Mouse (Mus musculus) gastrocnemius, postnatal 4 days (tissue): ENCODE measurements around the gene Bcl2l15. TPM values are rescaled to one million over a fixed set of nuclear protein-coding genes. Genes with fewer than 3 reads are reported as not detected.
A peak's percentile ranks its signal among the peaks of the same experiment; 100 is the strongest.
"Not testable (repeated sequence)": the region's sequence is repeated elsewhere in the genome, so short reads cannot be mapped to it uniquely, and the experiment has no call there.

Experiments used
- DNase-seq, 2 experiments: peaks; one replicate each; pipeline ENCODE4 v3.0.0; 2021 to 2022; ENCODE audit warnings: low spot score in 2 of 2, mixed read lengths in 2 of 2
- long read RNA-seq, 2 experiments: library from polyadenylated mRNA; stranded (forward); transcript quantifications; one replicate each; pipeline ENCODE4 v2.0.0; 2021
- total RNA-seq, 2 experiments: library from RNA; stranded (reverse); gene quantifications; 2 replicates each; pipeline ENCODE4 v1.2.3; 2021

Bcl2l15 gene
- under 1 TPM in 1 of 2 experiments, not detected in 1; 0.23 TPM for total RNA-seq
- long read RNA-seq, experiment 1: 0 reads
- long read RNA-seq, experiment 2: 0 reads

- no peak for DNase-seq
Observed at GRCm38 (mm10) chr3:103832426-103832825, at the start of gene Bcl2l15. Bcl2l15 (plus strand) TSS chr3:103832601.

GRCm38 (mm10) chr3:103782844-103783609, 49.4 kb upstream of the Bcl2l15 start:
- no peak for DNase-seq

- no peak for DNase-seq
Observed at GRCm38 (mm10) chr3:103787225-103787624, 45.2 kb upstream of the Bcl2l15 start.

GRCm38 (mm10) chr3:103789096-103789495, 43.3 kb upstream of the Bcl2l15 start:
- DNase-seq: no peak

DNA sequence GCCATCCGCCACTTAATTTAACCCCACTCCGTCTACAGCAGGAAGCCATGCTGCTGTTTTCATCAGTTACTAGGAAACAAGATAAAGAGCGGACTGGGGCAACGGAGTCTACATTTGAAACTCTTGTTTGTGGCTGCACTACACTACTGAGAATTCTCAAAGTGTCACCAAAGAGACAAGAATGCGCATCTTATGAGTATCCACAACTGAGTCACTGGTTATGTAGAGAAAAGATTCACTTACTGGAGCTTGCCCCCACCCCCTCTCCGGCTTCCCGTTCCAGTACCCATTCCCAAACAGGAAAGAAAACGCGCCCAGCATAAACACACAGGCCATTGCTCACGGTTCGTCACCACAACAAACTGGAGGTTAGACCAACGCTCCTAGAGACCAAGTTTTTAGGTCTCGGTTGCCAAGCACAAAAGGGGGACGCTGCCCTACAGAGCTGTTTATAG, 42.5 kb upstream of the Bcl2l15 start:
- peak in 1 of 2 experiments; percentile 20 for DNase-seq

GRCm38 (mm10) chr3:103790346-103791145, 41.9 kb upstream of the Bcl2l15 start:
- DNase-seq: peak; percentile 28 to 40

- peak; percentile 86 to 94 for DNase-seq
Observed at GRCm38 (mm10) chr3:103791230-103792110, 40.9 kb upstream of the Bcl2l15 start, which contains the start of gene Hipk1. Hipk1 (minus strand) TSS chr3:103791563.

- DNase-seq: not testable (repeated sequence)
Observed at GRCm38 (mm10) chr3:103792111-103792406, 40.3 kb upstream of the Bcl2l15 start.

DNA sequence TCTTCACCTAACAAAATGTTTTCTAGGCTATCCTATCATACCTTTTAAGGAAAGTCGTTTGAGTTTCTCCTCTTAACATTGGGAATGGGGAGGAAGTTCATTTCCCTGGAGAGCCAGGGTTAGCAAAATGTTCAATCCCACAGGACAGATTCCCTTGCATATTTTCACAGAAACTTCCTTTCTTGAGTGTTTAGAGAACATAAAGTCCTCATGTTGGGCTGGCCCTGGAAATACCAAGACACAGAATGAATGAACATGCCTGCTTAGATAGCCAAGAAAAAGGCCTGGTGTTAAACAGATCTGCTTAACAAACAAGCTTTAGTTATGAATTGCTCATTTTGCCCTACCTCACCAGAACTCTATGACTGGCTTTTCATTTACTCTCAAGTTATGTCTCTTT, 39.8 kb upstream of the Bcl2l15 start:
- DNase-seq: no peak

DNA sequence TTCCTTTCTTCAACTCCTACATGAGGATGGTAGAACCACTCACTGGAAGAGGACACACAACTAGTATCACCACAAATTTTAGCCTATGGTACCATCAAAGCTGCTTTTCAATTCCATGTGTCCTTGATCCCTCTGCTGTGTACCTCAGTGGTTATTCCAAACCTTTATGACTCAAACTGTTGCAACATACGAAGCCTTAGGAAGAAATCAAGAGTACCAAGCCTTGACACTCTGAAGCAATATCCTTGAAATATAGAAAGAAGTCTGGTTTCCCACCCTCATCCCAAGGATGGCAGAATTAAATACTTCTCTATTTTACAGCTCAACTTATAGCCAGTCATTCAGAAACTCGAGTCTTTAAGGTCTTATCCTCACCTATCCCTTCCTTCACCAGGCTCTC, 36.0 kb upstream of the Bcl2l15 start:
- DNase-seq: no peak

- no peak for DNase-seq
Observed at GRCm38 (mm10) chr3:103799507-103799906, 32.9 kb upstream of the Bcl2l15 start.

DNA sequence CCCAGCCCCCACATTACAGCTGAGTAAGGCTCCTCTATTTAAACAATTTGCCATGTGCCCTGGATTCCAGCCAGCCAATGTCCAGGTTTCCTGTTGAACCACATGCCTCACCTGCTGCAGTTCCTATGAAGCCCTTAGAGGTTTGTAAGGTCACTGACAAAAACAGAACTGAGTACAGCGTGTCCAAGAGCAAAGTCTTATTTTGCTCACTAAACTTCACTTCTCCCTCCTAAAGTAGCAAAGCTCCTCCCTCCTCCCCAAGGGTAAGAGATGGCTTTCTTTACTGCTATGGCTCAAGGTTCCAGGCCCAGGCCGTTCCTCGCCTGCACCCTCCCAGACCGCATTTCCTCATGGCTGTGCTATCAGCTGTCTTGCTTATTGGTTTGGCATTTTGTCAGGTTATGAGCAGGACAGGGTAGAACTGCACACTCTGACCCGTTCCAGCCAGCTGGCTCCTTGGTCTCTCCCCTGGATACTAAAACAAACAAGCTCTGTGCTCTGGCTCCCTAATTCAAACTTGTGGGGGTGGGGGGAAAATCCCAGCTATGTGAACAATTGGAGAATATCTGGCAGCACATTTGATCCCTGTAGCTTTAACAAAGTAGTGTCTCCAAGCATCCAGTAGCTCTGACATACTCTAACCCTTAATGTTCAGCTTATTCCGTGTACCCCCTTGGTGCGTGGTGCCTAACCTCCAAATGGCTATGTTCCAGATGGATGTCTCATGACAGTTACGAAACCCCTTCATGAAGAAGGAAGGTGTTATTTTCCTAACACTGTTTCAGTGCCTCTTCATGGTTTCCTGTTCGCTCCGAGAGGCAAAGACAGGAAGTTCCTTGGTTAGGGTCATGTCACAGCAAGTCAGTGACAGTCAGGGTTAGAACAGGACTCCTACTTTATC, 30.5 kb upstream of the Bcl2l15 start:
- DNase-seq: peak; percentile 29 to 65

GRCm38 (mm10) chr3:103802861-103803260, 29.5 kb upstream of the Bcl2l15 start:
- no peak for DNase-seq

DNA sequence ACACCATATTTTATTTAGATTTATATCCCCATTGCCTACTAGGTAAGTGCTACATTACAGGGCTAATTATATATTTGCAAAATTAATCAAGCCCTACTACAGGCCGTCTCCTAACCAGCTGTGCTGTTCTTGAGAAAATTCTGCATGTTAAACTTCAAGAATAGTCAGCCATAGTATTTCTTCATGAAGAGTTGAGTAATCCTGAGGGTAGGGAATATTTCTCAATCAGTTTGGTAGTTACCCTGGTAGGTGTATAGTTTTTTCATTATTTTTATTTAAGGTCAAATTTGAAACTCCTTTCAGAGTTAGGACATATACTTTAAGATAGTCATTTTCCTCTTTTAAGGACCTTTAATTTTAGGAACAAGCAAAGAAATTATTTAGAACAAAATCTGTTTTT, 26.7 kb upstream of the Bcl2l15 start:
- no peak for DNase-seq

GRCm38 (mm10) chr3:103808891-103809798, 23.3 kb upstream of the Bcl2l15 start, which contains the start of the genes Dclre1b, Ap4b1 and Gm43064:
Dclre1b (minus strand) TSS chr3:103809444.
Ap4b1 (plus strand) TSS chr3:103809520.
Gm43064 (plus strand) TSS chr3:103809573.
- DNase-seq: peak; percentile 83 to 94

GRCm38 (mm10) chr3:103809799-103810150, 22.6 kb upstream of the Bcl2l15 start:
- no peak for DNase-seq

GRCm38 (mm10) chr3:103810967-103811366, 21.4 kb upstream of the Bcl2l15 start:
- no peak for DNase-seq

DNA sequence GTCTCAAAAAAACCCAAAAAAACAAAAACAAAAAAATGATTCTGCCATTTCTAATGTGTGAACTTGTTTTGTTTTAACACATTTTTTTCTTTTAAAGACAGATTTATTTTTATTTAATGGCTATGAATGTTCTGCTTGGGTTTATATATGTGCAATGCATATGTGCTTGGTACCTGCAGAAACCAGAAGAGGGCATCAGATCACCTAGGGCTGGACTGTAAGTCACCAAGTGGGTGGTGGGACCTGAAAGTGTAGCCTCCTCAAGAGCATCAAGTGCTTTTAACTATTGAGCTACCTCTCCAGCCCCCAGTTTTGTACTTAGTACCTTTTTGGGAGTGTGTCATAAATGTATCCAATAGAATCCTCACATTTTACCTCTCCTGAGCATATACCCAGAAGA, 4.9 kb upstream of the Bcl2l15 start:
- DNase-seq: no peak

- no peak for DNase-seq
Observed at GRCm38 (mm10) chr3:103829036-103829435, 3.4 kb upstream of the Bcl2l15 start.
